Comparison of ENCODE assay signal across 21 mouse cellular contexts in genomic region chr13:42878346-42878745, GRCm38 (mm10).
DNase-seq lines count a peak whose midpoint lies in the region; ATAC-seq and TF ChIP-seq lines count a peak whose summit lies in the region.
"Had no signal": no experiment of that assay in that cellular context is flagged by ENCODE, and none has a peak within 500 bp of the region (broad histone marks: within the 10 kb centered on the region; RNA-seq: fewer than 3 reads in every experiment).

No protein-coding gene starts in this region.

- H3K4me2 ChIP-seq in lung, embryonic 16.5 days (ENCODE audit: low read depth, low read length): no peak overlapping the region
- H3K4me2 ChIP-seq: embryonic facial prominence, embryonic 12.5 days; embryonic facial prominence, embryonic 15.5 days; heart, embryonic 11.5 days; hindbrain, embryonic 13.5 days had no signal

- WGBS in lung, adult 2 months: 46% methylated on average over 2 of the region's 2 CpGs
- 40% methylated on average over 2 of the region's 2 CpGs for WGBS in lung, embryonic 16.5 days

- H3K27ac ChIP-seq in lung, embryonic 16.5 days (ENCODE audit: low read length): peak overlapping the region; percentile 57
- H3K27ac ChIP-seq: embryonic facial prominence, embryonic 12.5 days; embryonic facial prominence, embryonic 15.5 days; gastrocnemius, adult 2 months; hindbrain, embryonic 13.5 days had no signal

- H3K4me3 ChIP-seq in lung, adult 2 months (replicated peaks; ENCODE audit: extremely low read depth, low read depth, low read length): no peak overlapping the region
- H3K4me3 ChIP-seq in lung, embryonic 16.5 days (ENCODE audit: low read length): no peak overlapping the region
- H3K4me3 ChIP-seq: embryonic facial prominence, embryonic 12.5 days; embryonic facial prominence, embryonic 15.5 days; gastrocnemius, adult 2 months; hindbrain, embryonic 13.5 days had no signal

- H3K9ac ChIP-seq in lung, embryonic 16.5 days (ENCODE audit: low read length): no peak overlapping the region
- H3K9ac ChIP-seq: embryonic facial prominence, embryonic 12.5 days; embryonic facial prominence, embryonic 15.5 days; forebrain, postnatal 0 days; hindbrain, embryonic 13.5 days had no signal

- no peak for TF ChIP-seq POLR2A in lung, adult 2 months (IDR thresholded peaks at IDR 0.05; ENCODE audit: borderline replicate concordance, extremely low read depth, low read depth, low read length)

- H3K4me1 ChIP-seq in lung, adult 2 months (ENCODE audit: control insufficient read depth, insufficient read depth, low read length): peaks cover 5% of the 10 kb centered on the region
- no peaks in the 10 kb centered on the region for H3K4me1 ChIP-seq in lung, embryonic 16.5 days (replicated peaks; ENCODE audit: control insufficient read depth, insufficient read depth, low read length)
- H3K4me1 ChIP-seq: embryonic facial prominence, embryonic 12.5 days; embryonic facial prominence, embryonic 15.5 days; hindbrain, embryonic 13.5 days had no signal

- H3K9me3 ChIP-seq in lung, embryonic 16.5 days (ENCODE audit: control insufficient read depth, low read length): no peaks in the 10 kb centered on the region
- H3K9me3 ChIP-seq: embryonic facial prominence, embryonic 12.5 days; embryonic facial prominence, embryonic 15.5 days; hindbrain, embryonic 13.5 days had no signal

- no peaks in the 10 kb centered on the region for H3K36me3 ChIP-seq in lung, embryonic 16.5 days (ENCODE audit: control insufficient read depth, insufficient read depth, low read length)
- H3K36me3 ChIP-seq: embryonic facial prominence, embryonic 12.5 days; embryonic facial prominence, embryonic 15.5 days; hindbrain, embryonic 13.5 days had no signal

- no peak for TF ChIP-seq CTCF in lung, adult 2 months (IDR thresholded peaks at IDR 0.05; ENCODE audit: insufficient read depth, low read length)

- ATAC-seq in lung, embryonic 16.5 days (ENCODE audit: low read depth): peak; percentile 85
- ATAC-seq: forebrain, embryonic 14.5 days; forebrain, postnatal 0 days; hindbrain, embryonic 16.5 days; Patski had no signal

- H3K27me3 ChIP-seq in lung, embryonic 16.5 days (ENCODE audit: control insufficient read depth, insufficient read depth, low read depth, low read length): no peaks in the 10 kb centered on the region
- H3K27me3 ChIP-seq: embryonic facial prominence, embryonic 12.5 days; embryonic facial prominence, embryonic 15.5 days; hindbrain, embryonic 13.5 days had no signal

- peak; percentile 47 to 67 for DNase-seq in lung, adult 18-20 months
- no peak for DNase-seq in lung, adult 2 months
- peak; percentile 77 for DNase-seq in lung, postnatal 25 days (ENCODE audit: low spot score)
- no peak for DNase-seq in kidney, postnatal 10 days
- DNase-seq in layer of hippocampus, adult 9-11 months: no peak
- DNase-seq: adrenal gland, postnatal 10 days; cerebellum, adult 11 months; cerebellum, adult 2 months; cerebellum, adult 9-11 months; cerebellum, postnatal 25 days; forebrain, postnatal 0 days; gastrocnemius, adult 2 months; gastrocnemius, postnatal 14 days had no signal

Comparison
In these comparisons a context has a peak if more than half of its experiments do, and no peak if none do; other contexts are left out.
1. DNase-seq: peak in lung, adult 18-20 months (2 of 2) and lung, postnatal 25 days (single experiment); none in lung, adult 2 months (single experiment), kidney, postnatal 10 days (single experiment) and layer of hippocampus, adult 9-11 months (single experiment).